Mouse (Mus musculus): ENCODE measurements around the gene Arsk. TPM values are rescaled to one million over a fixed set of nuclear protein-coding genes. Genes with fewer than 3 reads are reported as not detected.

Gene Arsk
- total RNA-seq (2014; rRNA removed) (4.7 and 6.9 TPM in 2 replicates), polyA plus RNA-seq (2015; fragmentation: Nextera tagmentation; extraction: Ambion mirVana) (3.7 TPM in 2 replicates)

DNA sequence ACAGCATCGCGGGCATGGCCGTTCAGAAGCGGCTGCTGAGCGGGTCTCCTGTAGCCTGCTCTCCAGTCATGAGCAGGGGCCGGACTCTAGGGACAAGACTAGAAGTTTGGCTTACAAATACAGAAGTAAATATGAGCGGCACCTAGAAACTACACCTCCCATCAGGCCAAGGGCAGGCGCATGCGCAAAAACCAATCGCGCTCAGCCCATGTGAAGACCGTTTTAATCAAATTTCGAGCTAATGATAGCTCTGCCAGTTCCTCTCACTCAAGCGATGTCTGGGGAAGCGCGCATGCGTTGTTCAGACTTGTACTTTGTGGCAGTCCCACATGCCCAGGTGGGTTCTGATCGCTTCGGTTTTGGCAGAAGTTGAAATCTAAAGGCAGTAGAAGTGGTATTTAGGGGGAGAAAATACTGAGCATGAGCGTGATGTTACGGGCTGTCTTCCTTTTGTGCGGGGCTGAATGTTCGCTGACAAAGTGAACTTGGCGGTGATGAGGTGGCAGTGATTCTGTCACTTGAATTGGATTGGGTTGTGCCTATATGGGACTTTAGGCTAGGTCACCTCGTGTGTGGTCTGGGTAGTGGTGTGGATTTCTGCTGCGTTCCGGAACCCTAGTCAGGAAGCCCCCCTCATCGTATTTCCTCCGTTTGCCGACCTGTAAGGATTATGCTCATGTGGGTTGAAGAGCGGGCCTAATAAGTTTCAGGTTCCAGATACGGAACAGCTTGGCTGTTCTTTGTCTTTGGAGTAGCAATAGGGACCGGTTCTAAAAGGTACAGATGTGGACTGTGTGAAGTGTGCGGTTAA lies at the start of gene Arsk, which contains the start of gene Ttc37:
TSS of gene Arsk (minus strand) at position 168 of the 811 bp plus-strand sequence.
TSS of gene Ttc37 (plus strand) at position 242 of the 811 bp plus-strand sequence.
- peak within 1 kb of the TSS; percentile 21; the same call in 1 of the 2 replicates for H3K27ac ChIP-seq (ENCODE audit: low read depth, low read length)
- H3K36me3 ChIP-seq (ENCODE audit: insufficient read depth) = no peaks in the 10 kb centered on the region; the same call in 1 of the 2 replicates
- peak within 1 kb of the TSS; percentile 69 for H3K4me2 ChIP-seq (ENCODE audit: low read depth)
- peak within 1 kb of the TSS; percentile 85 for H3K4me3 ChIP-seq (ENCODE audit: low read depth, low read length)
- WGBS = under 1% methylated on average over 34 of the region's 34 CpGs
- DNase-seq (peak; percentile 97), ATAC-seq (peak; percentile 99)
- H3K9ac ChIP-seq = peak within 1 kb of the TSS; percentile 64
- no peaks in the 10 kb centered on the region for H3K9me3 ChIP-seq (ENCODE audit: low read length)
- H3K27me3 ChIP-seq (ENCODE audit: insufficient read depth, low read length) = no peaks in the 10 kb centered on the region
- H3K4me1 ChIP-seq (ENCODE audit: insufficient read depth) = peaks cover 3% of the 10 kb centered on the region; the same call in 1 of the 2 replicates
- TF ChIP-seq CTCF (IDR thresholded peaks at IDR 0.05; ENCODE audit: low read depth) = no peak

DNA sequence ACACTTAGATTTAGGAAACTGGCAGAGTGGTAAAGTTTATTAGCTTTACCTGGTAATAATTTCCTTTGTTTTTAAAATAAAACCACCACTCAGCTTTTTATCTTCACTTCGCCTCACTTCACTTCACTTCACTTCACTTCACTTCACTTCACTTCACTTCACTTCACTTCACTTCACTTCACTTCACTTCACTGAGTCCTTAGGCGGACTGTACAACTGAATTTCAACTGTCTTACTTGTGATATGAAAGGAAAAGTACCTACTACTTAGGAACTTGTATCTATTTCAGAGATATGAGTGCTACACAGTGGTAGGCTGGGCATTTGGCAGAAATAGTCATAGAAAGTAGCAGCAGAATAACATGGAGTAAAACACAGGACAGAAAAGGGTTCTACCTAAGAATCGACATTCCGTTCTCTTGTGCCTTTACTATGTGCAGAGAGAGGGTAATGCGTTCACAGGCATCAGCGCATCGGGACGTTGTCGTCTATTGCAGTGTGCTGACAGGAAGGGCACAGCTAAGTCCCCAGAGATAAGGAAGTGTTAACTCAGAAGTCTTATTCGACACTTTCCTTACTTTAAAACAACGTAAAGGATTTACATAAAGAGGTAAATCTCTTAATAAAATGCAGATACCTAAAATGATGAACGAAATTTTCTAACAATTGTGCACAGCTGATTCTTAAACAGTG lies 42.8 kb upstream of the Arsk start:
- H3K4me3 ChIP-seq (ENCODE audit: low read depth, low read length) = no peak overlapping the region
- H3K27ac ChIP-seq (ENCODE audit: low read depth, low read length) = no peak overlapping the region
- peaks cover 27% of the 10 kb centered on the region for H3K36me3 ChIP-seq (ENCODE audit: insufficient read depth)
- ATAC-seq (no peak), DNase-seq (no peak)
- no peaks in the 10 kb centered on the region for H3K9me3 ChIP-seq (ENCODE audit: low read length)
- 90% methylated on average over 12 of the region's 12 CpGs for WGBS
- H3K9ac ChIP-seq = no peak overlapping the region
- H3K4me1 ChIP-seq (ENCODE audit: insufficient read depth) = no peaks in the 10 kb centered on the region
- no peak overlapping the region for H3K4me2 ChIP-seq (ENCODE audit: low read depth)
- TF ChIP-seq CTCF (IDR thresholded peaks at IDR 0.05; ENCODE audit: low read depth) = no peak
- H3K27me3 ChIP-seq (ENCODE audit: insufficient read depth, low read length) = no peaks in the 10 kb centered on the region

DNA sequence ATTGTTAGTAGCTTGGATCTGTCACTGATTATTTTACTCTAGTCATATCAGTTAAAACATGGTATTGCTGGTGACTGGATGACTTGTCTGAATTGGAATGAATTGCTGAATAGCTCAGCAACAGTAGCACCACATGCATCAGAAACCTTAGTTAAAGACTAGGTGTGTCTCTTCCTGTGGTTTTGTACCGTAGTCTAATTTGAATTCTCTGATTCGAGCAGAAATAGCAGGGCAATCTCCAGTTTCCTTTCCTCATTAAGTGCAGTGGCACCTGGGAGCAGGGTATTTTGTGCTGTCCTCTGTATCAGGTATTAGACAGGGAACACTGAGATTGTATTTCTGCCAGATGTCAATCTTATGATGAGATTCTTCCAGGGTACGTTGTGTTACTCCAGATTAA lies 40.4 kb upstream of the Arsk start:
- WGBS = 88% methylated on average over 3 of the region's 3 CpGs
- Histone ChIP-seq H3K4me3 (ENCODE audit: low read depth, low read length) (no peak overlapping the region), H3K27ac (ENCODE audit: low read depth, low read length) (no peak overlapping the region), H3K4me2 (ENCODE audit: low read depth) (no peak overlapping the region), H3K36me3 (ENCODE audit: insufficient read depth) (peaks cover 36% of the 10 kb centered on the region), H3K9me3 (ENCODE audit: low read length) (no peaks in the 10 kb centered on the region), H3K4me1 (ENCODE audit: insufficient read depth) (no peaks in the 10 kb centered on the region), H3K27me3 (ENCODE audit: insufficient read depth, low read length) (no peaks in the 10 kb centered on the region), H3K9ac (no peak overlapping the region)
- DNase-seq = no peak
- ATAC-seq = no peak
- no peak for TF ChIP-seq CTCF (IDR thresholded peaks at IDR 0.05; ENCODE audit: low read depth)

DNA sequence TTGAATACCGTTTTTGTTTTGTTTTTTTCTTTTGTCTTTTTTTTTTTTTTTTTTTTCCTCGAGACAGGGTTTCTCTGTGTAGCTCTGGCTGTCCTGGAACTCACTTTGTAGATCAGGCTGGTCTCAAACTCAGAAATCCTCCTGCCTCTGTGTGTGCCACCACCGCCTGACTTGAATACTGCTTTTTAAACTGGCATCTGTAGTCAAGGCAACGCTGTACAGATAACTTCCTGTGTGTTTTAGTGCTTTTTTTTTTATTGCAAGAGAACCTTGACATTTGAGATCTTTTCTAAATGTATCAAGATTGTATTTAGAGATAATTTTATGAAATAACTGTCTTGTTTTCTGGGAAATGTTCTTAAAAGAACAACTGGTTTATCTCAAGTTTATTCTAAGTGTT lies 34.0 kb upstream of the Arsk start:
- 86% methylated on average over 4 of the region's 4 CpGs for WGBS
- H3K36me3 ChIP-seq (ENCODE audit: insufficient read depth) = peaks cover 31% of the 10 kb centered on the region
- H3K4me2 ChIP-seq (ENCODE audit: low read depth) = no peak overlapping the region
- DNase-seq (no peak), ATAC-seq (no peak)
- H3K9ac ChIP-seq = no peak overlapping the region
- H3K9me3 ChIP-seq (ENCODE audit: low read length) = no peaks in the 10 kb centered on the region
- H3K4me1 ChIP-seq (ENCODE audit: insufficient read depth) = no peaks in the 10 kb centered on the region
- TF ChIP-seq CTCF (IDR thresholded peaks at IDR 0.05; ENCODE audit: low read depth) = no peak
- no peak overlapping the region for H3K4me3 ChIP-seq (ENCODE audit: low read depth, low read length)
- no peaks in the 10 kb centered on the region for H3K27me3 ChIP-seq (ENCODE audit: insufficient read depth, low read length)
- H3K27ac ChIP-seq (ENCODE audit: low read depth, low read length) = no peak overlapping the region

DNA sequence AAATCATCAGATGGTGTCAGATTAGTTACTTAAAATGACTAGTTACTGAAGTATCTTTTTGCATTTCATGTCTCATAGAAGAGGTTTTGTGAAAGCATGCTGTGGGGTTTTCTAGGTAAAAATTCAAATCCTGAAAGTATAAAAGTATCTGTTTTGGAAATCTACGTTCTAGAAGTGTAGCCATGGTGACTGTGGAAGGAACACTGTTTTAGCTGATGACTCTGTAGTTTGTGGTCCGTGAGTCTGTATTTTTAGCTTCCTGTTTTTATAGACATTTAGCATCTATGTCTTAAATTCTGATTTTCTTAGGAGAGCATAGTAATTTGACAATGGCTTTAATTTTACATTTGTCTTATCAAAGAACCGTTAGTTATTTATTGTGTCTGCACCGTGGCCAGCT lies 30.3 kb upstream of the Arsk start:
- H3K27ac ChIP-seq (ENCODE audit: low read depth, low read length) = no peak overlapping the region
- H3K9me3 ChIP-seq (ENCODE audit: low read length) = no peaks in the 10 kb centered on the region
- no peak overlapping the region for H3K4me3 ChIP-seq (ENCODE audit: low read depth, low read length)
- no peaks in the 10 kb centered on the region for H3K27me3 ChIP-seq (ENCODE audit: insufficient read depth, low read length)
- H3K9ac ChIP-seq = no peak overlapping the region
- H3K4me2 ChIP-seq (ENCODE audit: low read depth) = no peak overlapping the region
- WGBS = 89% methylated on average over 4 of the region's 4 CpGs
- no peaks in the 10 kb centered on the region for H3K4me1 ChIP-seq (ENCODE audit: insufficient read depth)
- TF ChIP-seq CTCF (IDR thresholded peaks at IDR 0.05; ENCODE audit: low read depth) = no peak
- H3K36me3 ChIP-seq (ENCODE audit: insufficient read depth) = peaks cover 39% of the 10 kb centered on the region
- DNase-seq (no peak), ATAC-seq (no peak)

DNA sequence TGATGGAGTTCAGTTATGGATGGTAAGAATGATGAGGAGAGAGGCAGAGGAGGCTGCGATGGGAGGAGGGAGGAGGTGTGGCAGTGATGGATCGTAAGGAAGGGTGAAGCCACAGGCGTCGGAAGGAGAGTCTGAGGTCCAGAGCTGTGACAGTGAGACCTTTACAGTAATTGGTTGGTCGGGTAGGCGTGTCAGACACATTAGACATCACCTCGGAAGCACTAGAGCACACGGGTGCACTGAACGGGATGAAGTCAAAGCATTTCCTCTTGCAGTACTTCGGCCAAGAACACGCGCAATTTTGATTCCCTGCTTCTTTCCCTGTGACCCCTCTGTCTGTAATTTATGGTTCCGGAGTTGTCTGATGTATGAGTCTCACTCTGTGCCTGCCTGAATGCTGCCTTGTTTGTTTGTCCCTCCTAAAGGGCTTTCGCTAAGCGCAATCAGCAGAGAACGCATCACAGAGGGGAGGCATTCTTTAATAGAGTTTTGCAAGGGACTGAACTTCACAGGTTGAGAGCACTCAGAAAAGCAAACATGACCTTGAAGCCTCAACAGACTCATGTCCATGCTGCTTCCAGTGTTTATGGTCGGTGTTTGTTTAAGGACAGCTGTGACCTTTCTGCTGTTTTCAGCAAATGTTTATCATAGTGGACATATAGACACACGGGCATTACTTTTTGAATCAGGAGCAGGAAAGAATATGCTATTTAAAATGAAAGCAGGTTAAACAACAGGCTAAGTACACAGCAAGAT lies 10.8 kb upstream of the Arsk start:
- H3K27me3 ChIP-seq (ENCODE audit: insufficient read depth, low read length) = no peaks in the 10 kb centered on the region
- no peak overlapping the region for H3K4me2 ChIP-seq (ENCODE audit: low read depth)
- 91% methylated on average over 18 of the region's 18 CpGs for WGBS
- ATAC-seq (no peak), DNase-seq (no peak)
- H3K9ac ChIP-seq = no peak overlapping the region
- no peaks in the 10 kb centered on the region for H3K4me1 ChIP-seq (ENCODE audit: insufficient read depth)
- TF ChIP-seq CTCF (IDR thresholded peaks at IDR 0.05; ENCODE audit: low read depth) = no peak
- H3K9me3 ChIP-seq (ENCODE audit: low read length) = no peaks in the 10 kb centered on the region
- peaks cover 23% of the 10 kb centered on the region for H3K36me3 ChIP-seq (ENCODE audit: insufficient read depth)
- no peak overlapping the region for H3K27ac ChIP-seq (ENCODE audit: low read depth, low read length)
- no peak overlapping the region for H3K4me3 ChIP-seq (ENCODE audit: low read depth, low read length)
